Mouse (Mus musculus): ENCODE results near the gene Gm20388. TPM values are rescaled to one million over a fixed set of nuclear protein-coding genes. Genes with fewer than 3 reads are reported as not detected.

Gm20388 gene
- polyA plus RNA-seq, 1 experiment, result 0.36 TPM

- Histone ChIP-seq H3K27me3 (ENCODE audit: control insufficient read depth) (no peaks in the 10 kb centered on the region), H3K4me3 (replicated peaks) (no peak overlapping the region), H3K36me3 (ENCODE audit: control insufficient read depth) (no peaks in the 10 kb centered on the region), H3K4me1 (ENCODE audit: control insufficient read depth) (no peaks in the 10 kb centered on the region), H3K9me3 (ENCODE audit: control insufficient read depth, low read length) (peaks cover under 1% of the 10 kb centered on the region; the same call in 1 of the 2 replicates)
- TF ChIP-seq GATA1 (IDR thresholded peaks at IDR 0.05; ENCODE audit: low read length), result no peak
- TF ChIP-seq TAL1 (IDR thresholded peaks at IDR 0.05; ENCODE audit: low read length), result no peak
These were observed 94.2 kb downstream of the Gm20388 start for GRCm38 (mm10) chr8:120004705-120005381.

- no peak for TF ChIP-seq GATA1 (IDR thresholded peaks at IDR 0.05; ENCODE audit: low read length)
- no peak for TF ChIP-seq TAL1 (IDR thresholded peaks at IDR 0.05; ENCODE audit: low read length)
- H3K36me3 ChIP-seq (ENCODE audit: control insufficient read depth), result no peaks in the 10 kb centered on the region
- no peaks in the 10 kb centered on the region for H3K27me3 ChIP-seq (ENCODE audit: control insufficient read depth)
- no peak overlapping the region for H3K4me3 ChIP-seq (replicated peaks)
- no peaks in the 10 kb centered on the region for H3K4me1 ChIP-seq (ENCODE audit: control insufficient read depth)
- no peaks in the 10 kb centered on the region for H3K9me3 ChIP-seq (ENCODE audit: control insufficient read depth, low read length)
These were observed 96.1 kb downstream of the Gm20388 start for GRCm38 (mm10) chr8:120006645-120007160.

GRCm38 (mm10) chr8:120007178-120007577 is 96.5 kb downstream of the Gm20388 start:
- H3K9me3 ChIP-seq (ENCODE audit: control insufficient read depth, low read length), result no peaks in the 10 kb centered on the region
- H3K36me3 ChIP-seq (ENCODE audit: control insufficient read depth), result no peaks in the 10 kb centered on the region
- no peaks in the 10 kb centered on the region for H3K27me3 ChIP-seq (ENCODE audit: control insufficient read depth)
- TF ChIP-seq TAL1 (IDR thresholded peaks at IDR 0.05; ENCODE audit: low read length) (no peak), GATA1 (IDR thresholded peaks at IDR 0.05; ENCODE audit: low read length) (no peak)
- H3K4me3 ChIP-seq (replicated peaks), result no peak overlapping the region
- H3K4me1 ChIP-seq (ENCODE audit: control insufficient read depth), result no peaks in the 10 kb centered on the region

- Histone ChIP-seq H3K27me3 (ENCODE audit: control insufficient read depth) (no peaks in the 10 kb centered on the region), H3K4me3 (replicated peaks) (no peak overlapping the region), H3K9me3 (ENCODE audit: control insufficient read depth, low read length) (no peaks in the 10 kb centered on the region), H3K4me1 (ENCODE audit: control insufficient read depth) (no peaks in the 10 kb centered on the region), H3K36me3 (ENCODE audit: control insufficient read depth) (no peaks in the 10 kb centered on the region)
- TF ChIP-seq TAL1 (IDR thresholded peaks at IDR 0.05; ENCODE audit: low read length) (no peak), GATA1 (IDR thresholded peaks at IDR 0.05; ENCODE audit: low read length) (no peak)
These were observed 98.6 kb downstream of the Gm20388 start for GRCm38 (mm10) chr8:120009284-120009683.

GRCm38 (mm10) chr8:120012491-120012890 is 101.8 kb downstream of the Gm20388 start:
- H3K27me3 ChIP-seq (ENCODE audit: control insufficient read depth), result no peaks in the 10 kb centered on the region
- H3K9me3 ChIP-seq (ENCODE audit: control insufficient read depth, low read length), result no peaks in the 10 kb centered on the region
- H3K4me3 ChIP-seq (replicated peaks), result no peak overlapping the region
- no peaks in the 10 kb centered on the region for H3K4me1 ChIP-seq (ENCODE audit: control insufficient read depth)
- TF ChIP-seq GATA1 (IDR thresholded peaks at IDR 0.05; ENCODE audit: low read length) (no peak), TAL1 (IDR thresholded peaks at IDR 0.05; ENCODE audit: low read length) (no peak)
- H3K36me3 ChIP-seq (ENCODE audit: control insufficient read depth), result no peaks in the 10 kb centered on the region

GRCm38 (mm10) chr8:120012927-120013326 is 102.3 kb downstream of the Gm20388 start:
- Histone ChIP-seq H3K36me3 (ENCODE audit: control insufficient read depth) (no peaks in the 10 kb centered on the region), H3K4me3 (replicated peaks) (no peak overlapping the region), H3K27me3 (ENCODE audit: control insufficient read depth) (no peaks in the 10 kb centered on the region), H3K4me1 (ENCODE audit: control insufficient read depth) (no peaks in the 10 kb centered on the region), H3K9me3 (ENCODE audit: control insufficient read depth, low read length) (no peaks in the 10 kb centered on the region)
- TF ChIP-seq GATA1 (IDR thresholded peaks at IDR 0.05; ENCODE audit: low read length), result no peak
- TF ChIP-seq TAL1 (IDR thresholded peaks at IDR 0.05; ENCODE audit: low read length), result no peak

GRCm38 (mm10) chr8:120014267-120015023 is 103.8 kb downstream of the Gm20388 start:
- no peaks in the 10 kb centered on the region for H3K27me3 ChIP-seq (ENCODE audit: control insufficient read depth)
- TF ChIP-seq TAL1 (IDR thresholded peaks at IDR 0.05; ENCODE audit: low read length), result no peak
- no peak for TF ChIP-seq GATA1 (IDR thresholded peaks at IDR 0.05; ENCODE audit: low read length)
- H3K4me3 ChIP-seq (replicated peaks), result no peak overlapping the region
- no peaks in the 10 kb centered on the region for H3K36me3 ChIP-seq (ENCODE audit: control insufficient read depth)
- H3K9me3 ChIP-seq (ENCODE audit: control insufficient read depth, low read length), result no peaks in the 10 kb centered on the region
- no peaks in the 10 kb centered on the region for H3K4me1 ChIP-seq (ENCODE audit: control insufficient read depth)

GRCm38 (mm10) chr8:120015916-120016315 is 105.3 kb downstream of the Gm20388 start:
- TF ChIP-seq TAL1 (IDR thresholded peaks at IDR 0.05; ENCODE audit: low read length), result no peak
- no peak for TF ChIP-seq GATA1 (IDR thresholded peaks at IDR 0.05; ENCODE audit: low read length)
- Histone ChIP-seq H3K4me3 (replicated peaks) (no peak overlapping the region), H3K36me3 (ENCODE audit: control insufficient read depth) (no peaks in the 10 kb centered on the region), H3K4me1 (ENCODE audit: control insufficient read depth) (no peaks in the 10 kb centered on the region), H3K9me3 (ENCODE audit: control insufficient read depth, low read length) (no peaks in the 10 kb centered on the region), H3K27me3 (ENCODE audit: control insufficient read depth) (no peaks in the 10 kb centered on the region)

- no peaks in the 10 kb centered on the region for H3K4me1 ChIP-seq (ENCODE audit: control insufficient read depth)
- no peaks in the 10 kb centered on the region for H3K9me3 ChIP-seq (ENCODE audit: control insufficient read depth, low read length)
- TF ChIP-seq TAL1 (IDR thresholded peaks at IDR 0.05; ENCODE audit: low read length) (no peak), GATA1 (IDR thresholded peaks at IDR 0.05; ENCODE audit: low read length) (no peak)
- no peaks in the 10 kb centered on the region for H3K27me3 ChIP-seq (ENCODE audit: control insufficient read depth)
- no peaks in the 10 kb centered on the region for H3K36me3 ChIP-seq (ENCODE audit: control insufficient read depth)
- no peak overlapping the region for H3K4me3 ChIP-seq (replicated peaks)
These were observed 105.8 kb downstream of the Gm20388 start for GRCm38 (mm10) chr8:120016424-120016823.

All from erythroblast, embryonic 14.5 days (primary cell).